Mouse (Mus musculus) urinary bladder, postnatal 25 days (tissue): ENCODE data around the gene Vps53.

Experiments used
- DNase-seq: peaks from one replicate; pipeline ENCODE4 v3.0.0; 2022; ENCODE audit warnings: low spot score

The Vps53 gene

GRCm38 (mm10) chr11:76050967-76051512 is 128.4 kb downstream of the Vps53 start:
- DNase-seq: no peak

DNA sequence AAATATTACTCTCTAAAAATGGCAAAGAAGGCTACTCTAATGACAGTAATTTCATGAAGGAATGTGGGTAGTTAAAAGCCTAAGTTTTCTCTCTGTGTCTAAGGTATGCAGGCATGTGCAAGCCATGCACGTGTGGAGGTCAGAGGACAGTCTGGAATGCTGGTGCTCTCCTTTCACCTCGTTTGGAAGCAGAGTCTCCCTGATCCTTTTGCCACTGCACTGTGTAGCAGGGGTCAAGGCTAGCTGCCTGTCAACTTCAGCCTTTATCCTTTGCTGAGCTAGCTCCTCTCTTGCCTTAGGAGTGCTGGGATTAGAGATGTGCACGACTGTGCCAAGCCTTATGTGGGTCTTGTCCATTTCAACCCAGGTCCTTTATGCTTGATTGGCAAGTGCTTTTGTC is 128.9 kb downstream of the Vps53 start:
- DNase-seq: no peak

GRCm38 (mm10) chr11:76045367-76045766 is 134.1 kb downstream of the Vps53 start:
- DNase-seq: no peak

GRCm38 (mm10) chr11:76044468-76044867 is 135.0 kb downstream of the Vps53 start:
- DNase-seq: no peak

DNA sequence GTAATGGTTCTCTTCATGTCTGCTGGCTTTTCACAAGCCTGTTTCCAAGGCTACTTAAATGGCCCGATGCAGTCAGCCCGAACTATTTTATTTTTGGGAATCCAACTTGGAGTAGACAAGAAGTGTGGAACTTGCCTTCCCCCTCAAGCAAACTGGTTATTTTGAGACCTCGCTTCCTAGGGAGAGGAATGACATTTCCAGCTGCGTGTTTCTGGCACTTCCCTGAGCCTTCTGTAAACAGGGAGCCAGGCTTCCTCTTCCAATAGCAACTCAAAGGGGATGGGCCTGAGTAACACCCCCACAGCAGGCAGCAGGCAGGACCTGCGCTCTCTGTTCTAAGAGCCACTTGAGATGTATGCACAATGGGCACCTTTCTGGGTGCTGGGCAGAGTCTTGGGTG is 136.6 kb downstream of the Vps53 start:
- no peak for DNase-seq

- no peak for DNase-seq
Measured at GRCm38 (mm10) chr11:76042041-76042638, 137.3 kb downstream of the Vps53 start.

DNA sequence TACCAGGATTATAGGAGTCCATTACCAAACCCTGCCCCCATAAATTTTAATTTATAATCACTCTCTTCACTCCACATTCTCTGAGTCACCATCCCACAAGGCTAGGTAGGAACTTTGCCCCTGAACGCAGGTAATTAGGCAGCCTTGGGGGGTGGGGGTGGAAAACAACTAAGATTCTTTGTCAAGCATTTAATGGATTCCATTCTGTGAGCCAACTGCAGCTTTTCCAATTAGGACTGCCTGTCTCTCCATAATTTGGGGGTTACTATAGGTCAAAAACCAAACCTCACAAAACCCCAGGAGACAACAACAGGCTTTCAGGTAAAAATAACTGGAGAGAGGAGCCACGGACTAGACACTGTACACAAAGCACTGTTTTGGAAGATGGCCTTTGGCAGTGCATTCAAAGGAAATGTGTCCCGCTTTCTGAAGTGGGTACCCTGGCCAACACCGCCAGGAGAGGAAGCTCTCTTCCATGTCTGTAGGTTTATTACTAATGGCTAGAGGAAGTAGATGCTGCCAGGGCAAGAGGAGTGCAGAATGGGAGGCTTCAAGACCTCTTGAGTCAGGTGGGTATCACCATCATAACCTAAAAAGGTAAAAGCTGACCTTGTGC is 138.6 kb downstream of the Vps53 start:
- no peak for DNase-seq

- DNase-seq: no peak
Measured at GRCm38 (mm10) chr11:76040106-76040505, 139.3 kb downstream of the Vps53 start.

DNA sequence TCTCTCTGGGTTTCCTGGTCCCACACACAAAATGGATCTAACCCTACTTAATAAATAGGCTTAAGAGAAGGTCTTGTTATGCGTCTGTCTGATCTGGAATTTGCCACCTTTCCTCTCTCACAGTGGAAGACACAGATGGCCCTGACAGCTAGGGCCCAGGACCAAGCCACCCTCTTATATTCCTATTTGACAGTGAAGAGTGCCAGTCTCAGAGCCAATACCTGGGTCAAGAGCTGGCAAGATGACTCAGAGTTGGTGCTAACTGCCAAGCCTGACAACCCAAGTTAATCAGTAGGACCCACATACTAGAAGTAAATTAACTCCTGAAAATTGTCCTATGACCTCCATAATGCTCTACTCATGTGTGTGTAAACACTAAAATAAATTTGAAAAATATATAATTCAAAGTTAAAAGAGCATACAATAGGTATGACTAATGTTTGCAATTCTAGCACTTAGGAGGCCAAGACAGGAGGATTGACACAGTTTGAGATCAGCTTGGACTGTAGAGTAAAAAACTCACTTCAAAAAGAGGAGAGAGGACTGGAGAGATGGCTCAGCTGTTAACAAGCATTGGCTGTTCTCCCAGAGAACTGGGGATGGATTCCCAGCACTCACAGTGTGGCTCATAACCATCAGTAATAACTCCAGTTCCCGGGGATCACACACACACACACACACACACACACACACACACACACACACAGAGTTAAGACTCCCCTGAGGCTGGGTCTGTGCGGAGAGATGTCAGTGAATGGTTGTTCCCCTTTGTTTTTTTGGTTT is 140.0 kb downstream of the Vps53 start:
- DNase-seq: no peak

GRCm38 (mm10) chr11:76037581-76038294 is 141.7 kb downstream of the Vps53 start:
- DNase-seq: no peak

DNA sequence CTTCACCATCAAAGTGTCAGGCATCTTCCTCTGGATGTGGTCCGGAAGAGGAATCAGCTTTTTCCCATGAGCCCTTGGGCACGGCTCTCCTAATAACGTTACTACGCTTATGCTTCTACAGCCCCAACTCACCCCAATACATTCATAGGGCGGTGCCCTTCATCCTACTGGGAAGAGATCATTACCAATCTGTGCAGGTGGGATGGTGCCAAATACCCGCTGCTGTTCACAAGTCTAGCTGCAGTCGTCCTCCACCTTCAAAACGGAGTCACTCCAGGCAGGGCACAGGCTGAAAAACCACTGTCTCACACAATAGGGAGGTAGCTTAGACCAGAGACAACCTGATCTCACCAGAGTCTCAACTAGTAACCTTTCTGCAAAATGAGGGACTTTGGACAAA is 144.3 kb downstream of the Vps53 start:
- DNase-seq: no peak

- DNase-seq: no peak
Measured at GRCm38 (mm10) chr11:76033836-76034235, 145.6 kb downstream of the Vps53 start.

- no peak for DNase-seq
Measured at GRCm38 (mm10) chr11:76033359-76033758, 146.1 kb downstream of the Vps53 start.

DNA sequence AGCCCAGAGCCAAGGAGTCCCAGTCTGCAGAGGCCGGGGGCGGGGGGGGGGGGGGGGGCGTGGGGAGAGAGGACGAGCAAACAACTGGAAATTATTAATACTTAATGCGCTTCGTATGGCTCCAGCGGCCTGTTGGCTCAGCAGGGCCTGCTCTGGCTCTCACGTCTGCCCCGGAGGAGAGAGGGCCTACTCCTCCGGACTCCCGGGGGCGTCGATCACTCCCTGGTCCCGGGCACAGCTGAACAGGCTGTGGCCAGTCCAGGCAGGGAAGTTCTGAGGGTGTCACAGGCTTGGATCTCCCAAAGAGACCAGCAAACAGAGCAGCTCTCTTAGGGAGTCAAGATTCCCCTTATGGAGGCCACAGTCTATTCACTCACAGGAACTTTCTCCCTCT is 151.4 kb downstream of the Vps53 start:
- peak; percentile 43 for DNase-seq

DNA sequence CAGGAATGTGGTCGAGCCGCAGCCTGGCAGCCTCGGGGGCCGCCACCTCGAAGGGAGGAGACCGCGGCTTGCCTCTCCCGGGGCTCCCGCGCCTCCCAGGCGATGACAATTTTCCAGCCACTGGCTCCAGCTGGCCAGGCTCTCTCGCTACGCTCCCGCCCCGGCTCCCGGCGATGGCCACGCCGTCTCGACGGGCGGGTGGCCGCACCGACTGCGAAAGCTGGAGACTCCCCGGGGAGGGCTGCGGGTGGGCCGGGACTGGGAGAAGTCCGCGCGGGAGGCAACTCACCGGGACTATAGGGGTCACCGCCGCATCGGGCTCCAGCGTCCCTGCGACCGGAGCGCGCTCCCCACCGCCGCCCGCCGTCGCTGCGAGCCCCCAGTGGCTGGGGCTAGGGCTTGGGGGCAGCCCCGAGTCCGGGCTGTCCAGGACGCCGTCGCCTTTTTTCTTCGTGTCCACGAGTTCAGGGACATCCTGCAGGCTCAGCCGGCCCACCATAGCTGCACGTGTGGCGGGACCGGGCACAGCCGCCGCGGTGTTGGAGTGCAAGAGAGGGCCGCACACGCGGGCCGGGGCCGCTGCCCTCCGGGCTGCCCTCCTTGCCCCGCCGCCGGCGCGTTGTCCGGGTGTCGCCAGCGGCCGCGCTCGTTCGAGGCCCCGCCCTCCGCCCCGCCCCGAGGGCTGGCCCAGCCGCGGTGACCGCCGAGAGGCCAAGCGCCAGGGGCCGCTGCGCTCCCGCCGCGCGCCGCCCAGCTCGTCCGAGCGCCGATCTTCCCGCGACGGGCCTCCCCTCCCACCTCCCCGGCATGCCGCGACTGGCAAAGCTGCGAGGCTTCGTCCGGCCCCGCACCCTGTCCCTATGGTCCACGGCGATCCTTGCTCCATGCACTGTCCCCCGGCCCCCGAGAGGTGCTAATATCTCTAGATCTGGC is 152.0 kb downstream of the Vps53 start, which contains the start of gene Rflnb:
TSS of gene Rflnb (minus strand) at position 644 of the 933 bp plus-strand sequence.
- DNase-seq: peak; percentile 90

- DNase-seq: no peak
Measured at GRCm38 (mm10) chr11:76026527-76027138, 152.8 kb downstream of the Vps53 start.

GRCm38 (mm10) chr11:76025080-76025583 is 154.3 kb downstream of the Vps53 start:
- DNase-seq: no peak

DNA sequence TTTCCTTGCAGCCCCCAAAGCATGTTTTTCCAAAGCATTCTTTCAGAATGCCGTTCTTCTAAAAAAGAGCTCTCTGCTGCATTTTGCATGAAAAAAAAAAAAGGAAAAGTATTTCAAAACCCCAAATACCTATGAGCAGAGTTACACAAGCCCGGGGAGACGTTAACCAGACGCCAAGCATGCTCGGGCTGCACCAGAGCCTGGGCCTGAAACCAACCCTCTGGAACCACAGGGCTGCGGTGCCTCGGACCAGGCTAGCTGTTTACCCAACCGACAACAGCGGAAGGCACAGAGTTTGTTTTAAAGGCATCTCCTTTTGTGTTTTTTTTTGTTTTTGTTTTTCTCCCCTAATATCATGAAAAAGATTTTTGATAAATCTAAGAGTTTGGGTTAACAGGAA is 158.5 kb downstream of the Vps53 start:
- DNase-seq: no peak

GRCm38 (mm10) chr11:76019879-76020278 is 159.6 kb downstream of the Vps53 start:
- no peak for DNase-seq

DNA sequence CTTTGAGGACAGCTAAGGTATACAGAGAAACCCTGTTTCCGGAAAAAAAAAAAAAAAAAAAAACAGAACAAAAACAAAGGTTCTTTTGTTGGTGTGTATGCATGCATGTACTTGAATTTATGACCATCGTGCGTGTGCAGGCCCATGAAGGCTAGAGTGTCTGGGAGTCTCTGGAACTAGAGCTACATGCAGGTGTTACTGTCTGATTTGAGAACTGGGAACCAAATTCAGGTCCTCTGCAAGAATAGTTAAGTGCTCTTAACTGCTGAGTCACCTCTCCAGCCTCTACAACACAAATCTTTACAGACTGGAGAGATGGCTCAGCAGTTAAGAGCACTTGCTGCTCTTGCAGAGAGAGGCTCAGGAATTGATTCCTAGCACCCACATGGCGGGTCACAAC is 163.6 kb downstream of the Vps53 start:
- no peak for DNase-seq

GRCm38 (mm10) chr11:76015251-76015650 is 164.2 kb downstream of the Vps53 start:
- no peak for DNase-seq
